Mouse (Mus musculus) heart, embryonic 14.5 days (tissue): ENCODE data around the gene Il34. TPM values are rescaled to one million over a fixed set of nuclear protein-coding genes. Genes with fewer than 3 reads are reported as not detected.

ENCODE experiments used
- ATAC-seq: fragments of 200-750 bp; cut with Nextera tagmentation; 2 replicates; pipeline ENCODE4 v1.8.0; 2017; ENCODE audit warnings: low read depth, moderate TSS enrichment; ENCODE audit not compliant: insufficient number of reproducible peaks, insufficient read depth, low FRiP score
- H3K27ac ChIP-seq, 2 experiments: fragments of 200-500 bp in 1 of 2; fragments of 300-500 bp in 1 of 2; sonication (generic) in 1 of 2; replicated peaks in 1 of 2; 2 replicates each; pipeline ENCODE4 v1.5.1; 2012 to 2014; ENCODE audit warnings: low read depth in 2 of 2, low read length in 2 of 2, control low read depth in 1 of 2, mild to moderate bottlenecking in 1 of 2, mixed read lengths in 1 of 2; ENCODE audit not compliant: control insufficient read depth in 1 of 2, insufficient read depth in 1 of 2
- H3K27me3 ChIP-seq: fragments of 300-500 bp; sonication (generic); 2 replicates; pipeline ENCODE4 v1.6.1; 2014; ENCODE audit warnings: mild to moderate bottlenecking, low read length, control low read depth; ENCODE audit not compliant: control insufficient read depth, insufficient read depth
- H3K36me3 ChIP-seq: fragments of 300-500 bp; sonication (generic); 2 replicates; pipeline ENCODE4 v1.6.1; 2014; ENCODE audit warnings: mild to moderate bottlenecking, control low read depth, low read length, mixed read lengths; ENCODE audit not compliant: control insufficient read depth, insufficient read depth
- H3K4me1 ChIP-seq, 2 experiments: fragments of 200-500 bp in 1 of 2; fragments of 300-500 bp in 1 of 2; sonication (generic) in 1 of 2; 2 replicates each; pipeline ENCODE4 v1.6.1; 2012 to 2014; ENCODE audit warnings: low read length in 2 of 2, control low read depth in 1 of 2, mixed read lengths in 1 of 2; ENCODE audit not compliant: control insufficient read depth in 2 of 2, insufficient read depth in 2 of 2
- H3K4me2 ChIP-seq: fragments of 300-500 bp; sonication (generic); 2 replicates; pipeline ENCODE4 v1.6.1; 2014; ENCODE audit warnings: mild to moderate bottlenecking, low read length
- H3K4me3 ChIP-seq, 2 experiments: fragments of 200-500 bp in 1 of 2; fragments of 300-500 bp in 1 of 2; sonication (generic) in 1 of 2; 2 replicates each; pipeline ENCODE4 v1.5.1; 2012 to 2014; ENCODE audit warnings: low read length in 2 of 2, mild to moderate bottlenecking in 2 of 2, control low read depth in 1 of 2, low read depth in 1 of 2, moderate library complexity in 1 of 2; ENCODE audit not compliant: control insufficient read depth in 1 of 2, insufficient read depth in 1 of 2
- H3K9ac ChIP-seq: fragments of 300-500 bp; sonication (generic); 2 replicates; pipeline ENCODE4 v1.6.1; 2014; ENCODE audit warnings: mild to moderate bottlenecking, low read length
- H3K9me3 ChIP-seq: fragments of 300-500 bp; sonication (generic); 2 replicates; pipeline ENCODE4 v1.6.1; 2016; ENCODE audit warnings: low read length, control low read depth; ENCODE audit not compliant: control insufficient read depth
- WGBS: fragments of 180-500 bp; shearing (Covaris S2); extraction: QIAGEN DNeasy Blood & Tissue Kit; methylation state at CpG from one replicate; pipeline ENCODE4 v1.1.7; 2014; 5-methylcytosine and 5-hydroxymethylcytosine counted together
- polyA plus RNA-seq: library from polyadenylated mRNA; unstranded; fragments of >200 nt; fragmentation: Nextera tagmentation; extraction: Ambion mirVana; gene quantifications from 2 replicates; pipeline ENCODE4 v1.2.1, GENCODE M21; 2014

The Il34 gene
- polyA plus RNA-seq, 1 experiment from 2014 or later: 0.49 TPM

- no peak overlapping the region for H3K4me2 ChIP-seq
- H3K36me3 ChIP-seq: no peaks in the 10 kb centered on the region
- no peak overlapping the region for H3K27ac ChIP-seq
- WGBS: 56% methylated on average over 10 of the region's 10 CpGs
- H3K4me1 ChIP-seq: peaks cover 0 to 2% of the 10 kb centered on the region in 2 experiments; a peak in 1 of 4 replicates
- no peaks in the 10 kb centered on the region for H3K9me3 ChIP-seq
- no peak overlapping the region for H3K9ac ChIP-seq
- ATAC-seq: 0 out of 2 replicates have a peak, but pooled peaks have one; percentile 12
- H3K4me3 ChIP-seq: no peak overlapping the region
- no peaks in the 10 kb centered on the region for H3K27me3 ChIP-seq
Observed at GRCm38 (mm10) chr8:110749500-110750170, 56.1 kb downstream of the Il34 start.

GRCm38 (mm10) chr8:110746661-110747060, 59.1 kb downstream of the Il34 start:
- Histone ChIP-seq H3K4me1 (peaks cover 0 to 2% of the 10 kb centered on the region in 2 experiments; a peak in 1 of 4 replicates), H3K4me2 (no peak overlapping the region), H3K9ac (no peak overlapping the region), H3K36me3 (no peaks in the 10 kb centered on the region), H3K27me3 (no peaks in the 10 kb centered on the region), H3K9me3 (no peaks in the 10 kb centered on the region), H3K4me3 (no peak overlapping the region), H3K27ac (no peak overlapping the region)
- no peak for ATAC-seq
- 59% methylated on average over 9 of the region's 9 CpGs for WGBS

DNA sequence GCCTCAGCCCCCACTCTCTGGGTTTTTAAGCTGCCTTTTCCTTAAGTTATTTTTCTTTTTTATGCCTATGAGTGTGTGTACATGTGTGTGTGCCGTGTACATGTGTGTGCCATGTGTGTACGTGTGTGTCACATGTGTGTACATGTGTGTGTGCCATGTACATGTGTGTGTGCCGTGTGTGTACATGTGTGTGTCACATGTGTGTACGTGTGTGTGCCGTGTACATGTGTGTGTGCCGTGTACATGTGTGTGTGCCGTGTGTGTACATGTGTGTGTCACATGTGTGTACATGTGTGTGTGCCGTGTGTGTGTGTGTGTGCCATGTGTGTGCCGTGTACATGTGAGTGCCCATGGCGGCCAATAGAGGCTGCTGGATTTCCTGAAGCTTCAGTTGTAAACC, 60.6 kb downstream of the Il34 start:
- H3K36me3 ChIP-seq: peaks cover 15% of the 10 kb centered on the region
- no peak overlapping the region for H3K4me2 ChIP-seq
- WGBS: 92% methylated on average over 10 of the region's 10 CpGs
- H3K9ac ChIP-seq: no peak overlapping the region
- H3K27me3 ChIP-seq: no peaks in the 10 kb centered on the region
- no peak overlapping the region for H3K27ac ChIP-seq
- no peaks in the 10 kb centered on the region for H3K9me3 ChIP-seq
- ATAC-seq: no peak
- no peak overlapping the region for H3K4me3 ChIP-seq
- H3K4me1 ChIP-seq: peaks cover 0 to 2% of the 10 kb centered on the region in 2 experiments; a peak in 1 of 4 replicates

DNA sequence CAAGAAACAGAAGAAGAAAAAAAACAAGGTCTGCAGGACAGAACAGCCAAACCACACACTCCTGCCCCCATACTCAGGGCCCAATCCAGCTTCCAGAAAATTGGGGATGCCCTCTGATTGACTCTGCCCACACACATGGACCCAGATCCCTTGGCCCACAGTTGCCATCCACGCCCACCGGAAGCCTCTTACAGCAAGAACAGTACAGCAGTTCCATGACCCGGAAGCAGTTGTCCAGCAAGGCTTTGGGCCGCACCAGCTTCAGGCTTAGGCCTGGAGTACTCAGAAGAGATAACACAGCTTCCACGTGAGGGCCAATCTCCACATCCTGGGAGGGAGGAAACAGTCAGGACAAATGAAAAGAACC, 63.3 kb downstream of the Il34 start:
- H3K9me3 ChIP-seq: no peaks in the 10 kb centered on the region
- no peaks in the 10 kb centered on the region for H3K27me3 ChIP-seq
- no peak overlapping the region for H3K4me3 ChIP-seq
- H3K27ac ChIP-seq: no peak overlapping the region
- H3K9ac ChIP-seq: no peak overlapping the region
- H3K4me1 ChIP-seq: peaks cover 0 to 2% of the 10 kb centered on the region in 2 experiments; a peak in 1 of 4 replicates
- 73% methylated on average over 5 of the region's 5 CpGs for WGBS
- H3K4me2 ChIP-seq: no peak overlapping the region
- no peak for ATAC-seq
- H3K36me3 ChIP-seq: peaks cover 42% of the 10 kb centered on the region

DNA sequence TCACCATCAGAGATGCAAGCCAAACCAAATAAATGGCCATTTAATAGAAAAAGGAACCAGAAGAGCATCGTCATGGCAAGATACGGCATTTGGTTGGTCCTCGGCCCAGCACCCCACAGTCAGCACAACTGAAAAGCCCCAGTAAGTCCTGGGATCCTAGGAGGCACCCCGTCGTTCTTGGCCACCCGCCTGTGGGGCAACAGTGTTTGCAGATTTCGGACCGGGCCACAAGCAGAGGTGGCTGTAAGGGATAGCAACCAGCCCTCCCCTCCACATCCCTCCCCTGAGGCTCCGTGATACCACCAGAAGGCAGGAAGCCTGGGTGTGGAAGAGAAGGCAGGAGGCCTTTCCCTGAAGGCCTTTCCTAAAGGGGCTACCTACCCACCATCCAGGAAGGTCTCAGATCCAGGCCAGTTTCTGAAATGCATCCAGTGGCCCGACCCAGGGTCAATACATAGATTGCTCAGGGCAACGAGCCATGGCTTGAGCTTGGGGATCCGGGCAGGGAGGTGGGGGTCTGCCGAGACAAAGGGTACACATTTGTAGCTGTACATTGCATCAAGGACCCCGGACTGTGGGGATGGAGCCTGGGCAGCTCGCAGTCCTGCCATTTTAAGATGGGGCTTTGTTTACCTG, 63.8 kb downstream of the Il34 start:
- 68% methylated on average over 15 of the region's 15 CpGs for WGBS
- H3K9me3 ChIP-seq: no peaks in the 10 kb centered on the region
- H3K9ac ChIP-seq: no peak overlapping the region
- ATAC-seq: no peak
- H3K27ac ChIP-seq: no peak overlapping the region
- no peak overlapping the region for H3K4me3 ChIP-seq
- H3K36me3 ChIP-seq: peaks cover 47% of the 10 kb centered on the region
- H3K27me3 ChIP-seq: no peaks in the 10 kb centered on the region
- peaks cover 0 to 2% of the 10 kb centered on the region in 2 experiments; a peak in 1 of 4 replicates for H3K4me1 ChIP-seq
- no peak overlapping the region for H3K4me2 ChIP-seq

DNA sequence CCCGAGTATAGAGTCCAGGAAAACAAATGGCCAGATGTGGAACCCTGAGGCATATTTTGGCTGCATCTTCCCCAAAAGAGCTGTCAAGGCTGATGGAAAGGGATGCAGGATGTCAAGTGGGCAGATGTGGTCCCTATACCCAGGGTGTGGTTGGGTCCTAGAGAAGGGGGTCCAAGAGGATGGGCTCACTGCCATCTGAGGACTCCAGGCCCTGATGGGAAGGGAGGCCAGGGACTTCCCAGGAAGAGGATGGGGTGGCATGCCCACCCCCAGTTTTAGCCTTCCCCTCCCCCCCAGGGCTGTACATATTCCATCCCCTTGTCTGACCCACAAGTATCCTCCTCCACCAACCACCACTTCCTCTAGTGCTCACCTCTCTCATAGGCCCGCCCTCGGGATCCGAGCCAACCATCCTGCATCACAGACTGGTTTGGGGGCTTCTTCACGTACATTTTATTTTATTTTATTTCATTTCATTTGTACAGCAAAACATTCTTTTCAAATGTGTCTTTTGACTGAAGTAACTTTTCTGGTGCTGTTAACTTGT, 65.0 kb downstream of the Il34 start:
- peaks cover 59% of the 10 kb centered on the region for H3K36me3 ChIP-seq
- H3K9me3 ChIP-seq: no peaks in the 10 kb centered on the region
- 83% methylated on average over 5 of the region's 5 CpGs for WGBS
- no peak overlapping the region for H3K4me3 ChIP-seq
- H3K4me2 ChIP-seq: no peak overlapping the region
- H3K27ac ChIP-seq: no peak overlapping the region
- peaks cover 0 to 2% of the 10 kb centered on the region in 2 experiments; a peak in 1 of 4 replicates for H3K4me1 ChIP-seq
- no peak for ATAC-seq
- no peaks in the 10 kb centered on the region for H3K27me3 ChIP-seq
- no peak overlapping the region for H3K9ac ChIP-seq

DNA sequence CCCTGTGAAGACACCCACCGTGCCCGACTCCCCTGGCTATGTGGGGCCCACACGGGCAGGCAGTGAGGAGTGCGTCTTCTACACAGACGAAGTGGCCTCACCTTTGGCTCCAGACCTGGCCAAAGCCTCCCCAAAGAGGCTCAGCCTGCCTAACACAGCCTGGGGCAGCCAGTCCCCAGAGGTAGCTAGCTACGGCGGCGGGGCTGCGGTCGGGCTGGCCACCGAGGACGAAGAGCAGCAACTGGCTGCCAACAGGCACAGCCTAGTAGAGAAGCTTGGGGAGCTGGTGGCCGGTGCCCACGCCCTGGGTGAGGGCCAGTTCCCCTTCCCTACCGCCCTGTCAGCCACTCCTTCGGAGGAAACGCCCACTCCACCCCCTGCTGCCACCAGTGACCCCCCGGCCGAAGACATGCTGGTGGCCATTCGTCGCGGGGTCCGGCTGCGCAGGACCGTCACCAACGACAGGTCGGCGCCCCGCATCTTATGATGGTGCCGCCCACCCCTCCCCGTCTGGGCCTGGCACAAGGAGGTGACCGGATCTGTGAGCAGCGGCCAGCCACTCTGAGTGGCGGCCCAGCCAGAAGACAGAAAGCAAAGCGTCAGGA, 67.0 kb downstream of the Il34 start:
- no peaks in the 10 kb centered on the region for H3K27me3 ChIP-seq
- no peak overlapping the region for H3K4me2 ChIP-seq
- WGBS: 92% methylated on average over 35 of the region's 35 CpGs
- no peak overlapping the region for H3K9ac ChIP-seq
- no peaks in the 10 kb centered on the region for H3K9me3 ChIP-seq
- H3K36me3 ChIP-seq: peaks cover 79% of the 10 kb centered on the region
- ATAC-seq: no peak
- H3K4me3 ChIP-seq: no peak overlapping the region
- H3K4me1 ChIP-seq: no peaks in the 10 kb centered on the region
- H3K27ac ChIP-seq: no peak overlapping the region
